Mouse (Mus musculus) erythroblast, embryonic 14.5 days (primary cell): Measurements from ENCODE around the gene Tmsb10.

ENCODE experiments used
- GATA1 ChIP-seq: IDR thresholded peaks from 2 replicates; pipeline ENCODE4 v1.6.1; 2012; ENCODE audit warnings: low read length, inconsistent platforms, mixed read lengths
- TAL1 ChIP-seq: IDR thresholded peaks from 3 replicates; pipeline ENCODE4 v1.6.1; 2012; ENCODE audit warnings: low read length, inconsistent platforms, mixed read lengths

- no peak for TF ChIP-seq TAL1
- no peak for TF ChIP-seq GATA1
These were observed 6.7 kb upstream of the Tmsb10 start for GRCm38 (mm10) chr6:72965199-72965598.
